In genomic region chr7:73118871-73119270, GRCm38 (mm10) we compare ENCODE assay signal across 11 mouse cellular contexts.
DNase-seq lines count a peak whose midpoint lies in the region; ATAC-seq lines count a peak whose summit lies in the region.
"Had no signal": no experiment of that assay in that cellular context is flagged by ENCODE, and none has a peak within 500 bp of the region (broad histone marks: within the 10 kb centered on the region; RNA-seq: fewer than 3 reads in every experiment).

No protein-coding gene starts in this region.

- peaks cover 7% of the 10 kb centered on the region; the same call in 1 of the 2 replicates for H3K4me1 ChIP-seq in hindbrain, embryonic 10.5 days (replicated peaks)
- no peaks in the 10 kb centered on the region for H3K4me1 ChIP-seq in hindbrain, embryonic 12.5 days
- H3K4me1 ChIP-seq: midbrain, embryonic 15.5 days had no signal

- no peaks in the 10 kb centered on the region for H3K27me3 ChIP-seq in hindbrain, embryonic 10.5 days (ENCODE audit: insufficient read depth, poor library complexity, severe bottlenecking)
- H3K27me3 ChIP-seq in hindbrain, embryonic 12.5 days, result no peaks in the 10 kb centered on the region
- H3K27me3 ChIP-seq: embryonic facial prominence, embryonic 12.5 days; midbrain, embryonic 15.5 days had no signal

- 73% methylated on average over 8 of the region's 8 CpGs for WGBS in hindbrain, embryonic 10.5 days
- 62% methylated on average over 8 of the region's 8 CpGs for WGBS in hindbrain, embryonic 12.5 days

- H3K4me3 ChIP-seq in hindbrain, embryonic 10.5 days, result no peak overlapping the region
- no peak overlapping the region for H3K4me3 ChIP-seq in hindbrain, embryonic 12.5 days
- H3K4me3 ChIP-seq: embryonic facial prominence, embryonic 12.5 days; midbrain, embryonic 15.5 days had no signal

- peak; percentile 40 for DNase-seq in left cerebral cortex, postnatal 4 days
- DNase-seq in left cerebral cortex, adult 8-10 months (ENCODE audit: low spot score in 2 of 2), result no peak
- DNase-seq in brain, adult 2 months (ENCODE audit: low read depth, low spot score), result peak; percentile 6
- DNase-seq in heart, postnatal 36 days, result peak; percentile 54 to 69
- DNase-seq in lung, postnatal 4 days, result peak; percentile 26 to 34
- DNase-seq in hindbrain, embryonic 10.5 days (ENCODE audit: low spot score), result no peak
- DNase-seq in retina, postnatal 1 day, result no peak
- DNase-seq: right cerebral cortex, postnatal 14 days had no signal

- no peak for ATAC-seq in hindbrain, embryonic 12.5 days (ENCODE audit: low FRiP score)
- ATAC-seq: midbrain, embryonic 15.5 days had no signal

- H3K4me2 ChIP-seq in hindbrain, embryonic 12.5 days (replicated peaks), result no peak overlapping the region
- H3K4me2 ChIP-seq: embryonic facial prominence, embryonic 12.5 days; midbrain, embryonic 15.5 days had no signal

- no peak overlapping the region for H3K9ac ChIP-seq in hindbrain, embryonic 12.5 days
- H3K9ac ChIP-seq: embryonic facial prominence, embryonic 12.5 days; midbrain, embryonic 15.5 days had no signal

- H3K27ac ChIP-seq in hindbrain, embryonic 10.5 days, result no peak overlapping the region
- H3K27ac ChIP-seq in hindbrain, embryonic 12.5 days, result no peak overlapping the region
- H3K27ac ChIP-seq: embryonic facial prominence, embryonic 12.5 days; midbrain, embryonic 15.5 days had no signal

- H3K9me3 ChIP-seq in hindbrain, embryonic 10.5 days, result no peaks in the 10 kb centered on the region
- no peaks in the 10 kb centered on the region for H3K9me3 ChIP-seq in hindbrain, embryonic 12.5 days (replicated peaks)
- H3K9me3 ChIP-seq: embryonic facial prominence, embryonic 12.5 days; midbrain, embryonic 15.5 days had no signal

- H3K36me3 ChIP-seq in hindbrain, embryonic 10.5 days, result no peaks in the 10 kb centered on the region
- no peaks in the 10 kb centered on the region for H3K36me3 ChIP-seq in hindbrain, embryonic 12.5 days
- H3K36me3 ChIP-seq: embryonic facial prominence, embryonic 12.5 days; midbrain, embryonic 15.5 days had no signal

- intact Hi-C loops in left cerebral cortex, postnatal 4 days (cut with DNase I), result no loop called here
- intact Hi-C loops in heart, postnatal 36 days (cut with DNase I), result loop anchor here (5.0 kb wide), 1 partner anchor 258 kb away; the partner anchor contains the start of gene Rgma

Comparison
In these comparisons a context has a peak if more than half of its experiments do, and no peak if none do; other contexts are left out.
1. DNase-seq: peak in left cerebral cortex, postnatal 4 days (single experiment), brain, adult 2 months (single experiment), heart, postnatal 36 days (2 of 2) and lung, postnatal 4 days (2 of 2); none in left cerebral cortex, adult 8-10 months (0 of 2), hindbrain, embryonic 10.5 days (single experiment) and retina, postnatal 1 day (single experiment).